Mouse (Mus musculus) cerebellum, adult (tissue): ENCODE measurements around the gene Acad12.
"Not testable (repeated sequence)": the region's sequence is repeated elsewhere in the genome, so short reads cannot be mapped to it uniquely, and the experiment has no call there.

Experiments used
- ATAC-seq: cut with Nextera tagmentation; 2 replicates; pipeline ENCODE4 v1.9.2; 2017; ENCODE audit warnings: mild to moderate bottlenecking, moderate library complexity, mixed read lengths; ENCODE audit not compliant: insufficient number of reproducible peaks, low FRiP score, low TSS enrichment

Gene Acad12

DNA sequence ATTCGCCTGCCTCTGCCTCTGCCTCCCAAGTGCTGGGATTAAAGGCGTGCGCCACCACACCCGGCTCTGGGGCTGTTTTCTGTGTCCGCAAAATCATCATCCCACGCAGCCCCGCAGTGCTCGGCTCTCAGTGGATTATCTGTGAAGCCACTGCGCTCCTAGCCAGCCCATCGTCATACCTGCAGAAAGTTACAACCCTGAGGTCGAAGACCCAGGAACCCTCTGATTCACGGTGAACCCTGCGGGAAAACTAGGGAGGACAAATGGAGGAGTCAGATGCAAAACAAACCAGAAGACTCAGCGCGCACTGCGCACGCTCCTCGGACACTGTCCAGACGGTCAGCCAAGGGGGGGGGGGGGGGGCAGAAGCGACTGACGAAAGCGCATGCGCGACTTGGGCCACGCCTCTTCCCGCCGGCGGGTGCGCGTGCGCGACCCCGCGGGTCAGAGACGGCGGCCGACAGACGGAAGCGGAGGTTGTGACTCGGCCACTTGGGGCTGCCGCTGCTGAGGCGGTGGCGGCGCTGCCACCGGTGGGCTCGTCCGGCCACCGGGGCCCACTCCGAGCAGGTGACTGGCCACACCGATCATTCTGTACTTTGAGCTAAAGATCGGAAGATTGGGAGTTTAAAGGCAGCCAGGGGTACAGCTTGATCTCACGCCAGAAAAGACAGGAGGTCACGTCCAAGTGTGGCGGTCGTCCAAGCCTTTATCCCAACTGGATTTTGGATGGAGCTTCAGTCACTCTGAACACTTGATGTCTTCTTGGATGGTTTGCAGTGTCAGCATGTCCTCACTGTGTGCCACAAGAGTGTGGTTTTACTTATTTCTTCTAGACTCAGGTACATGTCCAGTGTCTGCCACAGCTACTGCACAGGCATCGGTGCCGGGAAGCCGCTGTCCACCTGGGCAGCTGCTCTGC, at the start of gene Acad12:
Gene Acad12 (minus strand): TSS at position 347 of the 922 bp plus-strand sequence.
- peak; percentile 87; the same call in 1 of the 2 replicates for ATAC-seq

- ATAC-seq = no peak
Measured at GRCm38 (mm10) chr5:121668411-121668810, 49.7 kb upstream of the Acad12 start.

- no peak for ATAC-seq
Measured at GRCm38 (mm10) chr5:121667067-121667466, 48.3 kb upstream of the Acad12 start.

DNA sequence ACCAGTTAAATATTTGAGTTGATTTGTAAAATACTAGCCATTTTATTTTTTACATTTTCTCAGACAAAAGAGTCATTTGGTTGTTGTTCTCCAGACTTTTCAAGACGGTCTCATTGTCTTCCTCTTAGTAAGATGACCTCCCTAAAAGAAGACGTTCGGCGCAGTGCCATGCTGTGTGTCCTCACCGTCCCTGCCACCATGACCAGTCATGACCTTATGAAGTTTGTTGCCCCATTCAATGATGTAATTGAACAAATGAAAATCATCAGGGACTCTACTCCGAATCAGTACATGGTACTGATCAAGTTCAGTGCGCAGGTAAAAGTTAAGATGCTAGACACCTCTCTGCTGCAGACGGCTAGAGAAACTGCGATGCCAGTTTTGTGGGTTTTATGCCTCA, 46.2 kb upstream of the Acad12 start:
- no peak for ATAC-seq

- ATAC-seq = no peak
Measured at GRCm38 (mm10) chr5:121664078-121664477, 45.3 kb upstream of the Acad12 start.

GRCm38 (mm10) chr5:121663456-121663855, 44.7 kb upstream of the Acad12 start:
- no peak for ATAC-seq

- ATAC-seq = no peak
Measured at GRCm38 (mm10) chr5:121661494-121661893, 42.8 kb upstream of the Acad12 start.

GRCm38 (mm10) chr5:121660897-121661254, 42.1 kb upstream of the Acad12 start:
- ATAC-seq = no peak

DNA sequence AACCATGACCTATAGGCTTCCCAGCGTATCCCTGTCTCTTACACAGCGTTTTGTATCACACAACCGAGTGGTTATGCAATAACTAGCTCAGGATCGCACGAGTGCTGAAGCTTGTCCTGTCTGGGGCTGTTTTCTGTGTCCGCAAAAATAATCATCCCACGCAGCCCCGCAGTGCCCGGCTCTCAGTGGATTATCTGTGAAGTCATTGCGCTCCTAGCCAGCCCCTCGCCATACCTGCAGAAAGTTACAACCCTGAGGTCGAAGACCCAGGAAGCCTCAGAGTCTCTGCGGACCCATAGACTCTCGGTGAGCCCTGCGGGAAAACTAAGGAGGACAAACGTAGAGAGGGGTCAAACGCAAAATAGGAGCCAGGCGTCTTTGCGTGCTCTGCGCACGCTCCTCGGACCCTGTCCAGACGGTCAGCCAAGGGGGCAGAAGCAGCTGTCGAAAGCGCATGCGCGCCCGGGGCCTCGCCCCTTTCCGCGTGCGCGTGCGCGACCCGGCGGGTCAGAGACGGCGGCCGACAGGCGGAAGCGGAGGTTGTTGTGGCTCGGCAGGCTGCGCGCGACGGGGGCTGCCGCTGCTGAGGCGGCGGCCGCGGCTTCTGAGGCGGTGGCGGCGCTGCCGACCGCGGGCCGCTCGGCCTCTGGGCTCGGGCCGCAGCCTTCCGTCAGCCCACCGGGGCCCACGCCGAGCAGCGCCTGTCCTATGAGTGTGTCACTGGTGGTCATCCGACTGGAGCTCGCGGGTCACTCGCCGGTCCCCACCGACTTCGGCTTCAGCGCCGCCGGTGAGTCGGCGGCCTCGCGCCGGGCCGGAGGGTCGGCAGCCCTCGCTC, 41.5 kb upstream of the Acad12 start, which contains the start of the genes Acad10 and Brap:
Gene Acad10 (minus strand): TSS at position 456 of the 838 bp plus-strand sequence.
Gene Brap (plus strand): TSS at position 505 of the 838 bp plus-strand sequence.
- ATAC-seq = peak; percentile 81; the same call in 1 of the 2 replicates

GRCm38 (mm10) chr5:121657656-121658055, 38.9 kb upstream of the Acad12 start:
- not testable (repeated sequence) for ATAC-seq

DNA sequence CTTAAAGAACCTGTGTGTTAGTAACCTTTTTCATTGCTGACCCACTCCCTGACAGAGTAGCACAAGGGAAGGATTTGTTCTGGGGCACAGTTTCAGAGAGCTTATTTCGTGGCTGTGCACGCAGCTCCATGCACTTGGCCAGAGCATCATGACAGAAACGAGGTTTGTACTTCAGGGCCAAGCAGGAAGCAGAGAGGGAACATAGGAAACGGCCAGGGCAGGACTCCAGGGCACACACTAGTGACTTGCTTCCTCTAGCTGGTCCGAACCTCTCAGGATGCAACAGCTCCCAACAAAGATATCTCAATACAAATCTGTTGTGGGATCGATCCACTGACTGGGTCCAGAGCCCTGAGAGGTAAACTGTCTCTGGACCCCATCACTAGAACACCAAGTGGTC, 38.1 kb upstream of the Acad12 start:
- ATAC-seq = not testable (repeated sequence)

GRCm38 (mm10) chr5:121654526-121654925, 35.8 kb upstream of the Acad12 start:
- no peak for ATAC-seq

- ATAC-seq = no peak
Measured at GRCm38 (mm10) chr5:121649134-121649533, 30.4 kb upstream of the Acad12 start.

DNA sequence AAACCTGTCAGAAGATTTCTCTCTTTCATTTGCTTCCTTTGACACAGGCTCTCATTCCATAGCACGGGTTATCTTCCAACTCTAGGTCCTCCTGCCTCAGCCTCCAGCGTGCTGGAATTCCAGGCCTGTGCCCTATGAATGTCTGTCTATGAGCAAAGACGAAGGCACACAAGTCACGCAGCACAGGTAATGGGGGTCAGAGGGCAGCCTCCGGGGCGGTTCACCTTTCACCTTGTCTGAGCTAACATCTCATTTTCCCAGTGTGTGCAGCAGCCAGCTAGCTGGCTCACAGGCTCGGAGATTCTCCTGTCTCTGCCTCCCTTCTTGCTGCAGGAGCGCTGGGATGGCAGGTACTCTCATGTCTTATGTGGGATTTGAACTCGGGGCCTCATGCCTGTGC, 20.9 kb upstream of the Acad12 start:
- no peak for ATAC-seq

DNA sequence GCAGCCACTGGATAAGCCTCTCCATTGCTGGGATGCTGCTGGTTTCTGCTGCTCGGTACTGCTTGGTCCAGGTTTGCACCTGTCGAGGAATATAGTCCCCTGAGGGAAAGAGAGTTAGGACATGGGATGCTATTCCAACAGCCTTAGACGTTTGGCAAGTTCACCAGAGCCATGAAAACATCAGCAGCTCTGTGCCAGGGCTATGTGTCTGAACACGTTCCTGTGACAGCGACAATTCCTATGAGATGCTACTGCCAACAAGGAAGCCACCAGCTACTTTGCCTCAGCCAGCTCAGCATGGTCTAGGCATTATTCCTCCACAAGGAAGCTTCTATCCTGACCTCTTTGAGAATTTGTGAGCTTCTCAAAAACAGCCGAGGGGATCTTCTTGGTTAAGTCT, 18.6 kb upstream of the Acad12 start:
- no peak for ATAC-seq

DNA sequence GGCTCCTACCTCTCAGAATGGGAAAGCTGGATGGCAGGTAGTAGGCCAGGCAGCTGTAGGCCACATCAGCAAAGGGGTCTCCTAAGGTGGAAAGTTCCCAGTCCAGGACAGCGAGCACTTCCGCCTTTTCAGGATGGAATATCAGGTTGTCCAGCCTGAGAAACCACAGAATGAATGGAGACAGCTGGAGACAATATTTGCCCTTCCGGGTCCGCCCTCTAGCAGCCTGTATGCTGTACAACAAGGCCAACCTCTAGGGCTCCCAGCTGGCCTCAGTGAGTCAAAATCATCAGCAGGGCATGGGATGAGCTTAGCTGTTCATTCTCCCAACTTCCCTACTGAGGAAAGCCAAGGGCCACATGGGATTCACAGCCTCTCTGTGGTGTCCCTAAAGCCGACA, 15.9 kb upstream of the Acad12 start:
- ATAC-seq = no peak

GRCm38 (mm10) chr5:121632804-121633203, 14.1 kb upstream of the Acad12 start:
- ATAC-seq = no peak

DNA sequence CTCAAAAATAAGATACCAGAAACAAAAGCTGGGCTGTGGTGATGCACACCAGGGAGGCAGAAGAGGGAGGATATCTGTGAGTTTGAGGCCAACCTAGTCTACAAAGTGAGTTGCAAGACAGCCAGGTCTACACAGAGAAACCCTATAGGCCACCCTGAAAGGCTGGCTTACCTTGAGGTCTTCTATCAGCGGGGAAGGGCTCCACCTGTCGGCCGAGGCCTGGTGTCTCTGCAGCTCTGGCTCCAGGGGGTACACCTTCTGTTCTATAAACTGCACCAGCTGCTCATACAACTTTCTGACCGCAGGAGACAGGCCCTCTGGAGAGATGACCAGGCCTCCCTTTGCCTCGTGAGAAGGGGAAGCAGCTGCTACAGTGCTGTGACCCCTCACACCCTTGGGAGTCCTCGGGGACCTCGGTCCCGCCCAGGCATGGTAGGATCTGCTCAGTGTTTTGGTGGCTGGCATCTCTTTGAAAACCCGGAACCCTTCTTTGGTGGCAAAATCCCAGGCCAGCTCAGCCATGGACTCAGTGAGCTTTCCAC, 12.4 kb upstream of the Acad12 start:
- not testable (repeated sequence) for ATAC-seq

GRCm38 (mm10) chr5:121627871-121628270, 9.1 kb upstream of the Acad12 start:
- no peak; the same call in 1 of the 2 replicates for ATAC-seq

- ATAC-seq = no peak
Measured at GRCm38 (mm10) chr5:121623241-121623640, 4.5 kb upstream of the Acad12 start.

DNA sequence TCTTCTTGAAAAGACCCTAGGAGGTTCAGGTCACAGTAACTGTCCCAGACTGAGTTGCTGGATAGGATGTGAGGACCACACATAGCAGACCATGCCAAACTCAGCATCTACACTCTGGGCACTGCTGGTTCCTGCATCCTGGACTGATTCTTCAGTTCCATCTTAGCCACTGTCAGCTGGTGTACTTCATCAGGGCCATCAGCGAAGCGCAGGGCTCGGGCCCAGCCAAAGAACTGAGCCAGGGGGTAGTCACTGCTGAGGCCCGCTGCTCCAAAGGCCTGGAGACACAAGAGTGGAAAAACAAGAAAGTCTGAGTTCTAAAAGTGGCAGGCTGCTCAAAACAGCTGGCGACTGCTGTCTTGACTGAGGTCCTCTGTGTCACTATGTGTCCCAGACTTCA, 2.4 kb upstream of the Acad12 start:
- ATAC-seq = no peak
